ENCODE assay signal across 8 mouse cellular contexts in genomic region chr9:62810543-62811515, GRCm38 (mm10). TPM values are rescaled to one million over a fixed set of nuclear protein-coding genes. Genes with fewer than 3 reads are reported as not detected.
DNase-seq lines count a peak whose midpoint lies in the region; ATAC-seq lines count a peak whose summit lies in the region.

No protein-coding gene starts in this region.

- intact Hi-C loops in heart, postnatal 25 days (cut with DNase I), result no loop called here

- peak overlapping the region; percentile 97 for H3K9ac ChIP-seq in heart, embryonic 11.5 days (ENCODE audit: low read depth, low read length)
- H3K9ac ChIP-seq in heart, embryonic 14.5 days (ENCODE audit: low read length), result peak overlapping the region; percentile 97
- H3K9ac ChIP-seq in neural tube, embryonic 15.5 days (replicated peaks), result peak overlapping the region; percentile 98

- peak overlapping the region; percentile 99 for H3K4me2 ChIP-seq in heart, embryonic 11.5 days
- H3K4me2 ChIP-seq in heart, embryonic 14.5 days (ENCODE audit: low read length), result peak overlapping the region; percentile 89
- peak overlapping the region; percentile 82 for H3K4me2 ChIP-seq in neural tube, embryonic 15.5 days

- H3K4me3 ChIP-seq in heart, embryonic 11.5 days (ENCODE audit: low read depth, low read length), result peak overlapping the region; percentile 94
- H3K4me3 ChIP-seq in heart, embryonic 14.5 days (ENCODE audit: control insufficient read depth in 1 of 2, insufficient read depth in 1 of 2, low read depth in 1 of 2, low read length in 2 of 2), result peak overlapping the region; percentile 75 to 98
- H3K4me3 ChIP-seq in neural tube, embryonic 15.5 days (replicated peaks), result peak overlapping the region; percentile 97

- no peaks in the 10 kb centered on the region for H3K27me3 ChIP-seq in heart, embryonic 11.5 days (ENCODE audit: control insufficient read depth, insufficient read depth, low read length)
- no peaks in the 10 kb centered on the region for H3K27me3 ChIP-seq in heart, embryonic 14.5 days (ENCODE audit: control insufficient read depth, insufficient read depth, low read length)
- no peaks in the 10 kb centered on the region for H3K27me3 ChIP-seq in neural tube, embryonic 15.5 days (replicated peaks)

- H3K27ac ChIP-seq in heart, embryonic 11.5 days (ENCODE audit: low read depth, low read length), result peak overlapping the region; percentile 96
- H3K27ac ChIP-seq in heart, embryonic 14.5 days (replicated peaks in 1 of 2; ENCODE audit: control insufficient read depth in 1 of 2, insufficient read depth in 1 of 2, low read depth in 2 of 2, low read length in 2 of 2), result peak overlapping the region; percentile 96 to 98
- peak overlapping the region; percentile 99 for H3K27ac ChIP-seq in neural tube, embryonic 15.5 days (replicated peaks)

- peaks cover 10% of the 10 kb centered on the region for H3K4me1 ChIP-seq in heart, embryonic 11.5 days (ENCODE audit: control insufficient read depth, insufficient read depth, low read length)
- peaks cover 2 to 31% of the 10 kb centered on the region in 2 experiments; a peak in 2 of 4 replicates for H3K4me1 ChIP-seq in heart, embryonic 14.5 days (ENCODE audit: control insufficient read depth in 2 of 2, insufficient read depth in 2 of 2, low read length in 2 of 2)
- H3K4me1 ChIP-seq in neural tube, embryonic 15.5 days, result peaks cover 28% of the 10 kb centered on the region

- no peaks in the 10 kb centered on the region for H3K36me3 ChIP-seq in heart, embryonic 11.5 days (ENCODE audit: control insufficient read depth, insufficient read depth, low read length)
- H3K36me3 ChIP-seq in heart, embryonic 14.5 days (ENCODE audit: control insufficient read depth, insufficient read depth, low read length), result no peaks in the 10 kb centered on the region
- no peaks in the 10 kb centered on the region for H3K36me3 ChIP-seq in neural tube, embryonic 15.5 days

- DNase-seq in heart, postnatal 25 days (ENCODE audit: low spot score), result no peak
- peak; percentile 62 for DNase-seq in CD4-positive helper T cell, adult 2 months (ENCODE audit: low read depth, low spot score)
- DNase-seq in cerebellum, postnatal 14 days, result peak; percentile 48 to 73
- DNase-seq in liver, result peak; percentile 74
- DNase-seq in adrenal gland, postnatal 10 days, result no peak

- 1% methylated on average over 58 of the region's 58 CpGs for WGBS in heart, embryonic 11.5 days (ENCODE audit: insufficient replicate concordance)
- WGBS in heart, embryonic 14.5 days, result under 1% methylated on average over 58 of the region's 58 CpGs
- under 1% methylated on average over 58 of the region's 58 CpGs for whole genome bisulfite sequencing in neural tube, embryonic 15.5 days

- peak; percentile 39 for ATAC-seq in heart, embryonic 11.5 days (replicated peaks; ENCODE audit: insufficient number of reproducible peaks, low FRiP score, low TSS enrichment)
- ATAC-seq in heart, embryonic 14.5 days (ENCODE audit: insufficient number of reproducible peaks, insufficient read depth, low FRiP score, low read depth), result peak; percentile 47; the same call in 1 of the 2 replicates
- peak; percentile 71 for ATAC-seq in neural tube, embryonic 15.5 days (ENCODE audit: low FRiP score)

- no peaks in the 10 kb centered on the region for H3K9me3 ChIP-seq in heart, embryonic 11.5 days (replicated peaks; ENCODE audit: control insufficient read depth, low read length)
- H3K9me3 ChIP-seq in heart, embryonic 14.5 days (ENCODE audit: control insufficient read depth, low read length), result no peaks in the 10 kb centered on the region
- H3K9me3 ChIP-seq in neural tube, embryonic 15.5 days (replicated peaks), result no peaks in the 10 kb centered on the region

RNA-seq across cellular contexts. Expression of gene Fem1b, which starts 0.9 kb away (rescaled TPM):
- 22.1 and 25.0 TPM in 2 replicates for polyA plus RNA-seq in heart, embryonic 11.5 days (2014; fragmentation: Nextera tagmentation; extraction: Ambion mirVana)
- total RNA-seq in heart, postnatal 25 days (2021), result 10 to 100 TPM; 18.2 to 20.6 TPM
- polyA plus RNA-seq in heart, embryonic 14.5 days (2014; fragmentation: Nextera tagmentation; extraction: Ambion mirVana), result 21.0 and 21.4 TPM in 2 replicates
- 39.8 and 45.4 TPM in 2 replicates for polyA plus RNA-seq in neural tube, embryonic 15.5 days (2015; fragmentation: Nextera tagmentation; extraction: Ambion mirVana)
- total RNA-seq in adrenal gland, postnatal 10 days (2021), result 10 to 100 TPM; 34.5 to 37.6 TPM

RNA-seq across cellular contexts. Expression of gene Cln6, which starts 27.8 kb away (rescaled TPM):
- 17.9 and 21.0 TPM in 2 replicates for polyA plus RNA-seq in heart, embryonic 11.5 days (2014; fragmentation: Nextera tagmentation; extraction: Ambion mirVana)
- 10 to 100 TPM; 18.0 to 19.7 TPM for total RNA-seq in heart, postnatal 25 days (2021)
- polyA plus RNA-seq in heart, embryonic 14.5 days (2014; fragmentation: Nextera tagmentation; extraction: Ambion mirVana), result 19.7 and 21.2 TPM in 2 replicates
- polyA plus RNA-seq in neural tube, embryonic 15.5 days (2015; fragmentation: Nextera tagmentation; extraction: Ambion mirVana), result 5.7 and 10.5 TPM in 2 replicates
- 10 to 100 TPM; 18.2 to 24.4 TPM for total RNA-seq in adrenal gland, postnatal 10 days (2021)

RNA-seq across cellular contexts. Expression of gene Calml4, which starts 47.1 kb away (rescaled TPM):
- 0.24 and 0.79 TPM in 2 replicates for polyA plus RNA-seq in heart, embryonic 11.5 days (2014; fragmentation: Nextera tagmentation; extraction: Ambion mirVana)
- 1 to 10 TPM; 1.3 to 1.7 TPM for total RNA-seq in heart, postnatal 25 days (2021)
- 1.0 and 2.2 TPM in 2 replicates for polyA plus RNA-seq in heart, embryonic 14.5 days (2014; fragmentation: Nextera tagmentation; extraction: Ambion mirVana)
- polyA plus RNA-seq in neural tube, embryonic 15.5 days (2015; fragmentation: Nextera tagmentation; extraction: Ambion mirVana), result 7.1 and 21.3 TPM in 2 replicates
- 10 to 100 TPM; 12.2 to 13.7 TPM for total RNA-seq in adrenal gland, postnatal 10 days (2021)

Comparison
In these comparisons a context has a peak if more than half of its experiments do, and no peak if none do; other contexts are left out.
1. DNase-seq: peak in CD4-positive helper T cell, adult 2 months (single experiment), cerebellum, postnatal 14 days (2 of 2) and liver (single experiment); none in heart, postnatal 25 days (single experiment) and adrenal gland, postnatal 10 days (single experiment).
2. Peak in every context shown above with its lines, with median percentiles within 50 percentile points of each other: ATAC-seq, H3K27ac ChIP-seq, H3K4me2 ChIP-seq, H3K4me3 ChIP-seq and H3K9ac ChIP-seq.